Mouse (Mus musculus) cerebellum, postnatal 25 days (tissue): ENCODE results near the gene Rapgef5.

Experiments
- DNase-seq, 2 experiments: peaks; one replicate each; pipeline ENCODE4 v3.0.0; 2021; ENCODE audit warnings: mixed read lengths in 2 of 2

Rapgef5 gene

DNA sequence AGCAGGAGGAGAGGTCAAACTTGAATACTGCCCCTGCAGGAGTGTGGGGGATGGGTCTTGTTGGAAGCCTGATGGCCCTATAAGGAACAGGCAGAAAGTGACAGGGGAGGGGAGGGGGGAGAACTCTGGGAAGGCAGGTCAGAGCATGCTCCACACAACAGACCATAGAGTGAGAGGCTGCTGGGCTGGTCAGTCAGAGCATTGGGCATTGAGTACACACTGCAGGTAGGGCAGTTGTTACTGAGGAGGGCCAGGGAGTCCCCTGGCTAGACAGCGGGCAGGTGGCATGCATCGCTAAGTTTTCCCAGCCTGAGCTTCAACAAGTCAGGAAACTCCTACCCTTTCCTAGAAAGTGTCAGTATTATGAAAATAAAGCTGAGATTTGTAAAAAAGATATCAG, 106.7 kb downstream of the Rapgef5 start:
- DNase-seq: no peak

GRCm38 (mm10) chr12:117627311-117627710, 111.0 kb downstream of the Rapgef5 start:
- DNase-seq: no peak

GRCm38 (mm10) chr12:117628321-117629093, 112.2 kb downstream of the Rapgef5 start:
- no peak for DNase-seq

GRCm38 (mm10) chr12:117632133-117632532, 115.9 kb downstream of the Rapgef5 start:
- no peak for DNase-seq

- no peak for DNase-seq
Measured at GRCm38 (mm10) chr12:117636139-117636772, 120.0 kb downstream of the Rapgef5 start.

GRCm38 (mm10) chr12:117636969-117637368, 120.7 kb downstream of the Rapgef5 start:
- no peak for DNase-seq

GRCm38 (mm10) chr12:117638833-117639232, 122.6 kb downstream of the Rapgef5 start:
- no peak for DNase-seq

DNA sequence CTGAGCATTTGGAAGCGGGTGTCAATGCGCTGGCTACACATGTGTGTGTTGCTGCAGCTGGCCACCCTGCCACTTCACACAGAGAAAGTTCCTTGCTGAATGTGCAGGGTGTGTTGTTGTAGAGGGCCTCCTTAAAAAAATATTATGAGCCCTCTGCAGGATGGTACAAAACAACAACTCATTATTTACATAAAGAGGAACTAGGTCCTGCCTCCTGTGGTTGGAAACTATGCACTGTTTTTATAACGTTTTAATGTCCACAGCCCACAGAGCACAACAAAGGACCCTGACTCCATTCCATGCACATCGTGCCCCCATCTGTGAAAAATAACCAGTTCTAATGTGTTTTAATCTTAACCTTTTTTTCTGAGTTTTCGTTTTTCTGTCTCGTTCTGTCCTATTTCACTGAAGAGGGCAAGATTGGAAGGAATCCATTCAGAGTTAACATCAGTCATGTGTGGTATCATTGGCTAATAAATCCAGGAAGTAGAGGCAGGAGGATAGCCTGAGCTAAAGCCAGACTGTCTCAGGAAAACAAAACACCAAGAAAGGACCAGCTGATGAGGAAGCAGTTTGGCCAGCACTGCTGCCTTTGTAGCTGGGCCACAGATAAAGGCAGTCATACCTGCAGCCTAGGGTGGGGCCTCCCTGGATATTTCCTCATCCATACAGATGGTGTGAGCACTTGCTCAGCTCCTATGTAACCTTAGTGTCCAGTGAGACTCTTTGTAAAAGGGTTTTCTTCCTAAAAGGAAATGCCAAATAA, 123.3 kb downstream of the Rapgef5 start:
- no peak for DNase-seq

DNA sequence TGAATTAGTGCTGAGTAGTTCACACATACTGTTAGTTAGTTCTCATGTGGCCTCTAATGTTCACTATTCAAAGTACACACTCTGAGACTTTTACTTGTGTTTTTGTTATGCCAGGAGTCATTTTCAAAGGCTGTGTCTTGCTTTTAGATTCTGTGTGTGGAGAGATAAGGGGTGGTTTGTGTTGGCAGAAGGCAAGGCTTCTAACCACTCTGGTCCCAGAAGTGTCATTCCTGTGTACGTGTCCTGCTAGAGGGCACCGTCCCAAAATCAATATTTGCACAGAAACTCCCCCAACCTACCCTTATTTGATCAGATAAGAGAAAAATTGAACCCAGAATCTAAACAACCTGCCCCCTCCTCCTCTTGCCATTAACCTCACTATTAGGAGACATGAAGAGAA, 126.2 kb downstream of the Rapgef5 start:
- DNase-seq: no peak

DNA sequence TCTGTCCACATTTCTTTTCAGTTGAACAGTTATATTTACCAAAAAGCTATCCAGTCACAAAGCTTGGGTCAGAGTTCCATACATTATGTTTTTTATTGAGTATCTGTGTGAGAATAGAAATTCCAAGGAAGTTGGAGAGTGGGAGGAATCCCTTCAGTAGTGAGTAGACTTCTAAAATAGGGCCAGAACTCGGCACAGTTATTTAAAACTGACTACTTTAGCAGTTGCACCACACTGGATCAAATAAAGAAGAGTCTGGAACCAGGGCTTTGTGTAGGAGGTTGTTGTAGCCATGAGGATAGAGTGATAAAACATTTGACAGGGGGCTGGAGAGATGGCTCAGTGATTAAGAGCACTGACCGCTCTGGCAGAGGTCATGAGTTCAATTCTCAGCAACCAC, 129.5 kb downstream of the Rapgef5 start:
- no peak for DNase-seq

GRCm38 (mm10) chr12:117653920-117654472, 137.7 kb downstream of the Rapgef5 start:
- no peak for DNase-seq

DNA sequence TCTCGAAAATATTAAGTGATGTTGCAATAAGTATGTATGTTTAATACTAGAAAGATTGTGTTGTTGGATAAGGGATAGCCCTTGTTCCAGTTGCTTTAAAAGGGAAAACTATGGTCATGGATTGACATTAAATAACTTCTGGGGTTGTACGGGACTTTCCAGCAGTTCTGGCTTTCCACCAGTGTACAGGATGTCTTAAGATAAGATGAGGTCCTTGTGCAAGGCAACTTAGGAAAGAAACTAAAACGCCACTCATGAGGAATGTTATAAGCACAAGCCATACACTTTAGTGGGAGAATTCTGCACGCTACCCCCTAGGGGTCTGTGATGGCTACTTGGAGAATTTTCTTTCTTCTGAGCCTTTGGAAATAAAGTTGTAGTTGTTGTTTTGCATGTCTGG, 140.7 kb downstream of the Rapgef5 start:
- DNase-seq: no peak

DNA sequence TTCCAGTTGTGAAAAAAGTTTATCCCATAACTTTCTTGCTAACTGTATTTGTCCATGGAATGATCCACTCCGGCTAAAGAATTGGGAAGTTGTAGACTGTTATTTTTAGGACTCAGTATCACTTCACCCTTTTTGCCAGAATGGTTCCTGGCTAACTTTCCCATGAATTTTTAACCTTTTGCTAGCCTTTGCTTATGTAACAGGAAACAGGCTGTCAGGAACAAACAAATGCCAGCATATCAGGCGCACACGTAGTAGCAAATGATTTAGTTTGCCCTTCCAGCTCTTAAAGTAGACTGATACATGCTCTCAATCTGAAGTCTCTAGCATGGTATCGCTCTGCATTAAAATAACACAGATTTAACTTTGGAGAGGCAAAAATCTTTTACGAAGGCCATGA, 141.5 kb downstream of the Rapgef5 start:
- DNase-seq: no peak

DNA sequence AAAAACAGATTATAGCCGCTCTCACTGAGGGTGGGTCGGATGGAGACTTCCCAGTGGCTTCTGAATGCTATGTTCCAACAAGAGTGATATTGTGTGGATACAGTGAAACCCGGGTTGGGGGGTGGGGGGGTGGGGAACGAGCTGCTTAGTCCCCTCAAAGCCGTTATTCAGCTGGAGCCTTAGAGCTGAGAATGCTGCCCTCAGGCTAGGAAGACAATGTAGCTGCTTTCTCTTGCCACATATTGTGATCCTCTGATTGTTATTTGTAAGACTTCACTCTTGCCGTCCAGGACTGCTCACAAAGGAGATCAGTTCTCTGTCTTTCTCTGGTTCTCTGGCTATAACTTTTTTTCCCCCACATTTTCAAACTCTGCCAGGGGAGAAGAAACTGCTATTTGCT, 142.5 kb downstream of the Rapgef5 start:
- no peak for DNase-seq

- no peak for DNase-seq
Measured at GRCm38 (mm10) chr12:117660361-117660760, 144.1 kb downstream of the Rapgef5 start.

- DNase-seq: no peak
Measured at GRCm38 (mm10) chr12:117661871-117662270, 145.6 kb downstream of the Rapgef5 start.

DNA sequence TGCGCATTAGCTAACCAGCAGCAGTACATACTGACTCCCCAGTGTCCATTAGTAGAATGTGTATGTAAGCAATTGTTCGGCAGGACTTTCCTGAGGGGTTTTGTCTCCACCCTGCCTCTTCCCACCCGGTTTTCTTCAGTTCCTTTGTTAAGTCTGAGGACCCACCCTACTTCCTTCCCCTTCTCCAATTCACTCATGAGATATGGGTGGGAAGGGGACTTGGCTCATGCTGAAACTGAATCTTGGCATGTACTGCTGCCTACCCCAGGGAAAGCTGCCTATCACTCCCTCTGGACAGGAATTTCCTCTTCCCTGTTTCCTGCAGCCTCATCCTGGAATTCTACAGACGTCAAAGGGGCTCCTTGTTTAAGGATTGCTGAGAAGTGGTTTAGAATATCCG, 147.4 kb downstream of the Rapgef5 start:
- DNase-seq: no peak

- DNase-seq: no peak
Measured at GRCm38 (mm10) chr12:117664644-117665043, 148.4 kb downstream of the Rapgef5 start.

- DNase-seq: no peak
Measured at GRCm38 (mm10) chr12:117666391-117666790, 150.1 kb downstream of the Rapgef5 start.

GRCm38 (mm10) chr12:117669610-117670400, 153.5 kb downstream of the Rapgef5 start:
- no peak for DNase-seq

- no peak for DNase-seq
Measured at GRCm38 (mm10) chr12:117673188-117673587, 156.9 kb downstream of the Rapgef5 start.

- no peak for DNase-seq
Measured at GRCm38 (mm10) chr12:117674511-117674910, 158.2 kb downstream of the Rapgef5 start.

DNA sequence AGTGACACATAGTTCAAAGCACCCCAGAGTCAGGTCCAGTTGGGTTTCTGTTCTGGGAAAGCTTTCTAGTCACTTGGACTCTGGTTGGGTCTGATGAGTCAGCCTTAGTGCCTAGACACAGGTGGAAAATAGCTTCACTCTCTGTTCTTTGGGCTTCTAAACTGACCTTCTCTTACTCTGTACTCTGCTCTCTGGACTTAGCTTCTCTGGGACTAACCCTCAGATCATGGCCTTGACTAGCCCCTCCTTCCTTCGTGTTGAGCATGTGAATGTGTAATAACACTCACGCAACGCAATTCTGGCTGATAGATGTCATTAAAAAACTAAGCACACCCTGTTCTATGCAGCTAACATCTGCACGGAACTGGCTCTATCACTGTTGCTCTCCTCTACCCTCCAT, 160.0 kb downstream of the Rapgef5 start:
- no peak for DNase-seq
